Mouse (Mus musculus): ENCODE measurements at regions not wholly inside any gene's neighbourhood (a gene's known extent, or its start where the extent isn't known, plus 50 kb on each side); places are given as distances from the start of the nearest gene placed in this dataset.

DNA sequence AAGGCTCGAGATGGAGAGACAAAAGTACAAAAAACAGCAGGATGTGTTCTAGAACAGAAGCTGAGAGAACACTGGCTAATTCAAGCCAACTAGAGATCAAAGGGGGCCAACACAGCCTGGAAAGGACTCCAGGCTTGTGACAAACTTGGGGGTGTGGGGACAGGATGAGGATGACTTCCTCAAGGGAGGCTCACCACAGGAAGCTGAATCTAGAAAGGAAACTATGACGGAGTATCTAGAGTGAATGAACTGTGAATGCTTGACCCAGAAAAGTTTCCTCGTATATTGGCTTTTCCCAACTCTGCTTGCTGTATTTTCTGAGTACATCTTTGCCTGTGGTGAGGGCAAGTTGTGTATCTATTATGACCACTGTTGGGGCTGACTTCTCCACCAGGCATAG lies 93.3 kb upstream of the Cited2 start:
- Histone ChIP-seq H3K27ac (no peak overlapping the region), H3K4me1 (no peaks in the 10 kb centered on the region), H3K36me3 (no peaks in the 10 kb centered on the region), H3K27me3 (replicated peaks) (no peaks in the 10 kb centered on the region), H3K9ac (no peak overlapping the region), H3K9me3 (no peaks in the 10 kb centered on the region), H3K4me3 (replicated peaks) (no peak overlapping the region), H3K4me2 (no peak overlapping the region)
- no peak for ATAC-seq (ENCODE audit: insufficient read depth, low FRiP score, low read depth)
- WGBS: 74% methylated on average over 3 of the region's 3 CpGs

DNA sequence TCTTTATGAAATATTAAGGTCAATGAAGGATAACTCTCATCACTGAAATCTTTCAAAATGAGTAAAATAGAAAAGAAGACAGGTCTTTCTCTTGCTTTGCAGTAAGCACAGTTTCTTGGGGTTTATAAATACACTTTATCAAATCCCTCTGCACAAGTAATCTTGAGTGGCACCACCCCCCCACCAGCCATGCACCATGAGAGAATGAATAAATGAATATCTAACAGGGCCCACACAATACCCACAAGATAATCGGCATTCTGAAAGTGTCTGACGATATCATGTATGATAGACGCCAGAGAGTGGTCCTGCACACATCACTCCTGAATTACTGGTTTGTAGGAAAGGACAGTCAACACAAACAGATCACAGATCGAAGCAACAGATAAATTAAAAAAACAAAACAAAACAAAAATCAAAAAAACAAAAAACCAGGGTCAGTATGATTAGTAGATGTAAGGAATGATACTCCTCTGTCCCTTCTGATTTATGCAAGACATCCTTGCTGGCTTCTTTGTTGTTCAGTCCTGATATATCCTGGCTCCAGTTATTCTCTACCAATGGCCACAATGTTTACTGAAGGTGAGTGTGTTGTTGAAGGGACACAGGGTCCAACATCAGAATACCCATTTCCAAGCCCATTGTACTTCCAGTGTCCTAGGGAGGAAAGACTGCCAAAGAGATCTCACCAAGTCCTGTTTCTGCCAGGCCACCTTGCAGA lies 92.0 kb upstream of the Cited2 start:
- Histone ChIP-seq H3K4me1 (no peaks in the 10 kb centered on the region), H3K4me3 (replicated peaks) (no peak overlapping the region), H3K27me3 (replicated peaks) (no peaks in the 10 kb centered on the region), H3K27ac (no peak overlapping the region), H3K4me2 (no peak overlapping the region), H3K9ac (no peak overlapping the region), H3K9me3 (no peaks in the 10 kb centered on the region), H3K36me3 (no peaks in the 10 kb centered on the region)
- ATAC-seq (ENCODE audit: insufficient read depth, low FRiP score, low read depth): no peak
- WGBS: 82% methylated on average over 4 of the region's 4 CpGs

DNA sequence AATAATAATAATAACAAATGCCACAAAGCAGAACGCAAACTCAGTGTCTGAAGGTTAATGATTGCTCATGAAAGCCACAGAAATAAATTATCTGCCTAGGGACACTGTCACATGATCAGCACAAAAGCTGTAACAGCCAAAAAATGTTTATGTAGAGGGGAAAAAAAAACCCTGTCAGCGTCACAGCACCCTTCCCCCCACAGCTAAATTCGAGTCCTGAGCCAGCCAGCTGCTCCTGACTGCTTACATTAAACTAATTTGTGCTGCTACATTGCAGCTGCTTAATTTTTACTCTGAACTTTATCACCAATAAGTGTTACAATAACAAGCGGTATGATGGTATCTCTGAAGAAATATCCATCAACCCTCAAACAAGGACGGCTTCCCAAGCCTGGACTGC lies 91.2 kb upstream of the Cited2 start:
- H3K4me2 ChIP-seq: peak overlapping the region; percentile 35; the same call in 1 of the 2 replicates
- peak overlapping the region; percentile 51 for H3K27ac ChIP-seq
- H3K4me3 ChIP-seq (replicated peaks): no peak overlapping the region
- no peaks in the 10 kb centered on the region for H3K36me3 ChIP-seq
- H3K4me1 ChIP-seq: no peaks in the 10 kb centered on the region
- H3K9ac ChIP-seq: no peak overlapping the region
- peak; percentile 43; the same call in 1 of the 2 replicates for ATAC-seq (ENCODE audit: insufficient read depth, low FRiP score, low read depth)
- no peaks in the 10 kb centered on the region for H3K27me3 ChIP-seq (replicated peaks)
- no peaks in the 10 kb centered on the region for H3K9me3 ChIP-seq
- WGBS: 29% methylated on average over 5 of the region's 5 CpGs

DNA sequence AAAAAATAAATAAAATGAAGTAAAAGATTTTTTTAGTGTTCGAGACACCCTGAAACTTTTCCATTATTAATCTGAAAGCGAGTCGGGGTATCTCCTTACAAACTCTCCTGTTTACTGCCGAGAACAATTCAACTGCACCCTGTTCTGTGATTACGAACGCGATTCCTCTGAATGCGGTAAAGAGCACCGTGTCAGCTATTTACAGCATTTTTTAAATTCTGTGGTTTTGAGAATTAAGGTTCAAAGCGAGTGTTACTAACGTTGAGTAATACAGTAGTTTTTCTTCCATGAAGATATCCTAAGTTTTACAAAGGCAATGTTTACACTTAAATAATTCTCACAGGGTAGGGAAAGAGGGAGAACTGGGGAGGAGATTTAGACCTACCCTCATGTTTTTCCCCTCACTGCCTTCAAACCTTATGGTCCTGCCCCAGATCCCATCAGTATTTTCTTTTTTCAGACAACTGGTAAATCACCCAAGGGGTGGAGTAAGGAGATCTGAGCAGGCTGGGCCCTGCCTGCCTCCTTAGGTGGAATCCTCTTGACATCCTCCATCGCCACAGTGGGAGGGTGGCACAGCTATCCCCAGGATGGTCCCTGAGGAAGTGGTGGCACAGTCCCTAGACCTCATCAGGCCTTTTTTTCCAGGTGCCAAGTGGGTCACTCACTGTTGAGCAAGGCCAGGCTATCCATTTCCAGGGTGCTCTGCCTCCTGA lies 89.9 kb upstream of the Cited2 start:
- no peaks in the 10 kb centered on the region for H3K9me3 ChIP-seq
- H3K4me1 ChIP-seq: no peaks in the 10 kb centered on the region
- no peak overlapping the region for H3K27ac ChIP-seq
- H3K4me2 ChIP-seq: no peak overlapping the region
- H3K4me3 ChIP-seq (replicated peaks): no peak overlapping the region
- H3K36me3 ChIP-seq: no peaks in the 10 kb centered on the region
- no peak for ATAC-seq (ENCODE audit: insufficient read depth, low FRiP score, low read depth)
- WGBS: 64% methylated on average over 12 of the region's 12 CpGs
- H3K27me3 ChIP-seq (replicated peaks): no peaks in the 10 kb centered on the region
- no peak overlapping the region for H3K9ac ChIP-seq

DNA sequence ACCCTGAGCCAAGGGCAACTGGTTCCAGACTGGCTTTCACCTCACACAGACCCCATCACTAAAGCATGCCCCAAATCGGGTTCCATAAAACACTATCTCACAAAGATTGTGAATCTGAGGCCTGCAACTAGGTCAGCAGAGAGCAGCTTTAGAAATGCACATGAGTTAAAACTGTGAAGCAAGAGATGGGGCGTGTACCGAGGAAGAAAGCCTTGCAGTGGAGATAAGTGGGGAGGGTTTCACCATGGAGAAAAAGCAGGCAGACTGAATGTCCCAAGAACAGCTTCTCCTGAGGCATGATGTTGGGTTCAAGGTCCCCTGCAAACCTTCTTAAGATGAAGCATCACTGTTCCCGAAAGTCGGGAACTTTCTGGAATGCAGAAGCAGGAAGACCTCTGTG lies 77.7 kb upstream of the Cited2 start:
- Histone ChIP-seq H3K27me3 (replicated peaks) (no peaks in the 10 kb centered on the region), H3K4me3 (replicated peaks) (no peak overlapping the region), H3K9ac (no peak overlapping the region), H3K9me3 (no peaks in the 10 kb centered on the region), H3K4me1 (no peaks in the 10 kb centered on the region), H3K36me3 (no peaks in the 10 kb centered on the region), H3K27ac (no peak overlapping the region), H3K4me2 (no peak overlapping the region)
- ATAC-seq (ENCODE audit: insufficient read depth, low FRiP score, low read depth): no peak
- WGBS: 82% methylated on average over 5 of the region's 5 CpGs

DNA sequence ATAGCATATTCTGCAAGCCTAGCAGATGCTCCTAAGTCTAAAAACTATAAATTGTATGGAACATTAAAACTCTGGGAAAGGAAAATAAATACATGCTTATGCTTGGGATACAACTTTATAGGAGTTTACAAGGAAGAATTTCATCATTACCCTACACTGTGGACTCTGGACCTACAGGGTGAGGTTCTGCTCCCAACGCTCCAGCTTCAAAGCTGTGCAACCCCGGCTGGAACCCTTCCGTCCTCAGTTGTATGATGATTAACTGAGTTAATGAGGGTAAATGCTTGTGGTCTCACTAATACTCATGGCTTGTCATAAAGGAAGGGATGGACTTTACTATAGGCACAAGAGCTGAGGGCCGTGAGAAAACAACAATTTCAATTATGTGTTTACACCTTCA lies 76.6 kb upstream of the Cited2 start:
- H3K9ac ChIP-seq: no peak overlapping the region
- H3K9me3 ChIP-seq: no peaks in the 10 kb centered on the region
- H3K4me2 ChIP-seq: no peak overlapping the region
- 82% methylated on average over 4 of the region's 4 CpGs for WGBS
- H3K27me3 ChIP-seq (replicated peaks): no peaks in the 10 kb centered on the region
- 0 out of 2 replicates have a peak, but pooled peaks have one; percentile 31 for ATAC-seq (ENCODE audit: insufficient read depth, low FRiP score, low read depth)
- no peak overlapping the region for H3K4me3 ChIP-seq (replicated peaks)
- no peak overlapping the region for H3K27ac ChIP-seq
- no peaks in the 10 kb centered on the region for H3K36me3 ChIP-seq
- no peaks in the 10 kb centered on the region for H3K4me1 ChIP-seq

DNA sequence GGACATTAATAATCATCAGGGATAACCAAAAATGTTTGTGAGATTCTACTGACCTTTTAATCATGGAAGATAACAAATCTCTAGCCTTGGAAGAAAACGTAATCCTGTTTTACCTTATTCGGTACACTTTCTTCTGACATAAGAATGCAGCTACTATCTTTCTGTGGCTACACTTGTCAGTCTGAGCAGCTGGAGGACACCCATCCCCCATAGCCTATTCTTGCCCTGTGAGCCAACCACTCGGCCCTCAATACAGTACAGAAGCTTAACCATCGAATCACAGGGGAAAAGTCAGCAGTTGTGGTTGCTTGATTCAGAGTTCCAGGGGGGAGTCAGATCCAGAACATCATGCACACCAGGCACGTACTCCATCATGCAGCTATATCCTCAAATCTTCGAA lies 74.9 kb upstream of the Cited2 start:
- H3K27ac ChIP-seq: no peak overlapping the region
- no peaks in the 10 kb centered on the region for H3K36me3 ChIP-seq
- H3K4me3 ChIP-seq (replicated peaks): no peak overlapping the region
- H3K9me3 ChIP-seq: no peaks in the 10 kb centered on the region
- no peak overlapping the region for H3K4me2 ChIP-seq
- H3K9ac ChIP-seq: no peak overlapping the region
- no peaks in the 10 kb centered on the region for H3K4me1 ChIP-seq
- no peaks in the 10 kb centered on the region for H3K27me3 ChIP-seq (replicated peaks)
- 57% methylated on average over 6 of the region's 6 CpGs for WGBS
- no peak for ATAC-seq (ENCODE audit: insufficient read depth, low FRiP score, low read depth)

DNA sequence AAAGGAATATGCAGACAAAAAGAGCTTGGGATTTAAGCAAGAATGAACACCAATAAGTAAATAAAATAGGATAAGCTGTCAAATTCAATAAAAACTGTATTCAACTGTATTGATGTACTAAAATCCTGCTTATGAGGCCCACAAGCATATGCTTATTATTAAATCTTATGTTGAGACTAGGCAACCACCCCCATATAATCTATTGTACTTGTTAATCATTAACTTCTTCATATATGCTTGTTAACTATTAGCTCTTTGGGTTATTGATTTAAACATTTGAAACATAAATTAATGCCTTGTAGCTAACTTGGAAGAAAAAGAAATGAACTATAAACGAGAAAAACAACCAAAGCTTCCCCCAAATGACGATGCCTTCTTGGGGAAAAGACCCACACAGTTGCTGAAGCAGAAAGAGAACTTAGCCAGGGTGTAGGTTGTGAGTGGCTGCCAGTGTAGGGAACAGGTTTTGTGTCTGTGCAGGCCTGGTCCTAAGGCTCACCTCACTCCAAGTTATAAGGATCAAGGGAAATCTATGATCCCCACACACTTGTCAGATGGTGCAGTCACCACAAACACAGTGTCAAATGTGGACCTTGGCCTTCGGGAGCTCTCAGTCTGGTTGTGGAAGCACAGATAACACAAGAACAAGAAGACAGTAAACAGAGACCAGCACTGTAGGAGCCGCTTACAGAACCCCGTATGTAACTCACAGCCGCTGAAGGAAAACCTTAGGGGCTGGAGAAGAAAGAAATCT lies 71.8 kb upstream of the Cited2 start:
- no peaks in the 10 kb centered on the region for H3K27me3 ChIP-seq (replicated peaks)
- H3K4me3 ChIP-seq (replicated peaks): no peak overlapping the region
- 64% methylated on average over 6 of the region's 6 CpGs for WGBS
- no peak overlapping the region for H3K4me2 ChIP-seq
- H3K9ac ChIP-seq: no peak overlapping the region
- peak overlapping the region; percentile 73 for H3K27ac ChIP-seq
- no peaks in the 10 kb centered on the region for H3K36me3 ChIP-seq
- peak; percentile 63 for ATAC-seq (ENCODE audit: insufficient read depth, low FRiP score, low read depth)
- no peaks in the 10 kb centered on the region for H3K4me1 ChIP-seq
- no peaks in the 10 kb centered on the region for H3K9me3 ChIP-seq

DNA sequence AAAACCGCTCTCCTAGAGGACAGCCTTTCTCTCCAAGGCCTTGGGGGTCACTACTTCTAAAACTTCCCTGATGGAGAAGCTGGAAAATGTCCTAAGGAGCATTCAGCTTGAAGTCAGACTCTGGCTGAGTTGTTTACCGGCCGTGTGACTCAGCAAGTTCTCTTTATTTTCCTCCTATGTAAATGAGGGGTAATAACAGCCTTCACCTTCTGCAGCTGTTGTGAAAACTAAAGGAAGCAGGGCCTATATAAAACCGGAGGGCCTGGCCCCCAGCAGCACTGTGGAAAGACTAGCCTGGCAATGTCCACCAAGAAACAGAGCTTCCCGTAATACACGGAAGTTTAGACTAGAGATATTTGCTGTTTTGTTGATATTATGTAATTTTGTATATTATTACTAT lies 69.7 kb upstream of the Cited2 start:
- Histone ChIP-seq H3K27ac (no peak overlapping the region), H3K36me3 (no peaks in the 10 kb centered on the region), H3K4me1 (no peaks in the 10 kb centered on the region), H3K9me3 (no peaks in the 10 kb centered on the region), H3K4me3 (replicated peaks) (no peak overlapping the region), H3K4me2 (no peak overlapping the region), H3K9ac (no peak overlapping the region), H3K27me3 (replicated peaks) (no peaks in the 10 kb centered on the region)
- WGBS: 44% methylated on average over 6 of the region's 6 CpGs
- ATAC-seq (ENCODE audit: insufficient read depth, low FRiP score, low read depth): no peak

DNA sequence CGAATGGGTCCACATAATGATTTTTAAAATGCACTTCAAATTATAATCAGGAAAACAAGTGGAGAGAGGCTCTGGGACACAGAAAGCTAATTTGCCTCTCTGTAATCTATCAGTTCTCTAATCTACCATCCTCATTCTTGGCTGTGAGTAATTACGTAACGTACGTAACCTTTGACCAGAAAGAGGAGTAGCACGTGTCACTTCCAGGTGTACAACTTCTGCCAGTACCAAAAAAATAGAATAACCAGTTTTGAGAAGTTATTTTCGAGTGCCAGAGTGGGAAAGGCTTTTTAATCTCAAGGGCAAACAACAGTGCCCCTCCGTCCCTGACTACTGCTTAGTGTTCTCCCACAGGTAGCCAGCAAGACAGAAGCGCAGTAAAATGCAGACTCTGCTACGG lies 69.2 kb upstream of the Cited2 start:
- no peak overlapping the region for H3K4me3 ChIP-seq (replicated peaks)
- H3K27me3 ChIP-seq (replicated peaks): no peaks in the 10 kb centered on the region
- no peaks in the 10 kb centered on the region for H3K4me1 ChIP-seq
- no peaks in the 10 kb centered on the region for H3K9me3 ChIP-seq
- no peak overlapping the region for H3K27ac ChIP-seq
- no peak for ATAC-seq (ENCODE audit: insufficient read depth, low FRiP score, low read depth)
- no peak overlapping the region for H3K9ac ChIP-seq
- H3K4me2 ChIP-seq: no peak overlapping the region
- WGBS: 60% methylated on average over 9 of the region's 9 CpGs
- no peaks in the 10 kb centered on the region for H3K36me3 ChIP-seq

DNA sequence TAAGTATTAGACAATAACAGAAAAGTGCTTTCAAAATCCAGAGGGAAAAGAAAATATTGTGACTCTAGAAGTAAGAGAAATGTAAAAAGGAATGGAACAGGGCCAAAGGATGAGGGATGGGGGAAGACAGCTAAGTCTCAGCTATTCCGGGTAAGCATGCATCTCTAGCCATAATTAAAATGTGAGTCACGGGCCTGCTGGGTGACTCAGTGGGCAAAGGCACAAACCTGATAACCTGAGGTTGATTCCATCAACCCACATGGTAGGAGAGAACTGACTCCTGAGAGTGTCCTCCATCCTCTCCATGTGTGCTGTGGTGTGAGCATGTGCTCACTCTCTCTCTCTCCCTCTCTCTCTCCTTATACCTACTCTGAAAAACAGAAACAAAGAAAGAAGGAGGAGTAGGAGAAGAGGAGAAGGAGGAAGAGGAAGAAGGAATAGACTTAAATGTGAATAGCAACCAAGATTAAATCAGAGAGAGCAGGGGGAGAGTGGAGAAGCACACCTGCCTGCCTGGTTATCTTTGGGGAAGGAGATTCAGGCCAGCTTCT lies 68.6 kb upstream of the Cited2 start:
- no peak overlapping the region for H3K4me2 ChIP-seq
- ATAC-seq (ENCODE audit: insufficient read depth, low FRiP score, low read depth): no peak
- no peak overlapping the region for H3K4me3 ChIP-seq (replicated peaks)
- no peaks in the 10 kb centered on the region for H3K36me3 ChIP-seq
- no peak overlapping the region for H3K9ac ChIP-seq
- H3K9me3 ChIP-seq: no peaks in the 10 kb centered on the region
- no peaks in the 10 kb centered on the region for H3K4me1 ChIP-seq
- no peaks in the 10 kb centered on the region for H3K27me3 ChIP-seq (replicated peaks)
- 58% methylated on average over 2 of the region's 2 CpGs for WGBS
- H3K27ac ChIP-seq: no peak overlapping the region

Data from stomach, embryonic 15.5 days (tissue).